Comparison of ENCODE assay signal across 13 mouse cellular contexts in the genomic region with DNA sequence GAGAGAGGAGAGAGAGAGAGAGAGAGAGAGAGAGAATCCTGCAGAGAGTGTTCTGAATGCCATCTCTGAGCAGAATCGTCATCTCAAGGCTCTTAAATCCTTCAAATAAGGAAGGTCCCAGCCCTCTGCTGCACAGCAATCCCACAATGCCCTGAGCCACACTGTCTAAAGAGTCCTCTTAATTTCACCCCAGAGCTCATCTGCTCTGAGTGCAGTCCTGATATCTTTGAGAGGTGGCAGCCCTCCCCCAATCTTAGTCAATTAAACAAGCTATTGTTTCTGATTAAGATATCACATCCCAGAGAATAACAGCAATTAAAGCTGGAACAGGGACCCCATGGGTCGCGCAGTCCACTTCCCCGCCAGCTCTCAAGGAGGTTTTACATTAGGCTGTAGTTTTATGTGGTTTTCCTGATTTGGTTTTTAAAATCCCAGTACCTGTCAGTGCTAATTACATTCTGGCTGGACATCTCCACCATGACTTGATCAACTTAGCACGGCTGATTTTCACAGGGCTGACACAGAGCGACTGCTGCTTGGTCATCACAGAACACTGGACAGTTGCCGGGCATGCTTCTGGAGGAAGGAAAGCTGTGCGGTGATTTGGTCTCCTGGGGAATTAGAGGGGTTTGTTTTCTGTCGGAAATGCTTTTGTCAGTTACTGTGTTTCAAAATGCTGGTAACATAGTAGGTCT.
DNase-seq lines count a peak whose midpoint lies in the region; ATAC-seq lines count a peak whose summit lies in the region.
"Had no signal": no experiment of that assay in that cellular context is flagged by ENCODE, and none has a peak within 500 bp of the region (broad histone marks: within the 10 kb centered on the region; RNA-seq: fewer than 3 reads in every experiment).

No protein-coding gene starts in this region.

- H3K27me3 ChIP-seq in neural tube, embryonic 11.5 days (ENCODE audit: control insufficient read depth, insufficient read depth, low read length) = no peaks in the 10 kb centered on the region
- H3K27me3 ChIP-seq in hindbrain, embryonic 16.5 days (replicated peaks; ENCODE audit: control insufficient read depth, insufficient read depth, low read length) = no peaks in the 10 kb centered on the region

- ATAC-seq in neural tube, embryonic 11.5 days (ENCODE audit: insufficient read depth, low FRiP score, low TSS enrichment) = no peak
- ATAC-seq in hindbrain, embryonic 16.5 days = peak; percentile 24; the same call in 1 of the 2 replicates
- ATAC-seq: forebrain, embryonic 15.5 days had no signal

- intact Hi-C loops in heart, postnatal 25 days (cut with DNase I) = no loop called here

- H3K9me3 ChIP-seq in neural tube, embryonic 11.5 days (ENCODE audit: control insufficient read depth, low read length) = no peaks in the 10 kb centered on the region
- no peaks in the 10 kb centered on the region for H3K9me3 ChIP-seq in hindbrain, embryonic 16.5 days (ENCODE audit: control insufficient read depth, low read length)
- H3K9me3 ChIP-seq: forebrain, embryonic 15.5 days had no signal

- no peaks in the 10 kb centered on the region for H3K36me3 ChIP-seq in neural tube, embryonic 11.5 days (ENCODE audit: control insufficient read depth, insufficient read depth, low read length)
- H3K36me3 ChIP-seq in hindbrain, embryonic 16.5 days (ENCODE audit: control insufficient read depth, insufficient read depth, low read length) = no peaks in the 10 kb centered on the region
- H3K36me3 ChIP-seq: forebrain, embryonic 15.5 days had no signal

- 0 out of 2 replicates have a peak overlapping the region, but pooled peaks have one; percentile 27 for H3K27ac ChIP-seq in neural tube, embryonic 11.5 days (ENCODE audit: low read depth, low read length)
- no peak overlapping the region for H3K27ac ChIP-seq in hindbrain, embryonic 16.5 days (ENCODE audit: low read depth, low read length)
- H3K27ac ChIP-seq: forebrain, embryonic 15.5 days; liver, embryonic 14.5 days had no signal

- 39% methylated on average over 9 of the region's 9 CpGs for WGBS in neural tube, embryonic 11.5 days
- 26% methylated on average over 9 of the region's 9 CpGs for WGBS in hindbrain, embryonic 16.5 days

- no peak overlapping the region for H3K9ac ChIP-seq in neural tube, embryonic 11.5 days (ENCODE audit: low read length)
- no peak overlapping the region for H3K9ac ChIP-seq in hindbrain, embryonic 16.5 days (ENCODE audit: low read depth, low read length)
- H3K9ac ChIP-seq: forebrain, embryonic 15.5 days; liver, embryonic 14.5 days had no signal

- no peak overlapping the region for H3K4me3 ChIP-seq in neural tube, embryonic 11.5 days (ENCODE audit: low read depth, low read length)
- no peak overlapping the region for H3K4me3 ChIP-seq in hindbrain, embryonic 16.5 days (ENCODE audit: low read length)
- H3K4me3 ChIP-seq: forebrain, embryonic 15.5 days had no signal

- no peak overlapping the region for H3K4me2 ChIP-seq in neural tube, embryonic 11.5 days (ENCODE audit: low read depth)
- H3K4me2 ChIP-seq in hindbrain, embryonic 16.5 days (ENCODE audit: low read length) = no peak overlapping the region
- H3K4me2 ChIP-seq: forebrain, embryonic 15.5 days had no signal

- peaks cover 5% of the 10 kb centered on the region; the same call in 1 of the 2 replicates for H3K4me1 ChIP-seq in neural tube, embryonic 11.5 days (ENCODE audit: control insufficient read depth, insufficient read depth, low read length)
- H3K4me1 ChIP-seq in hindbrain, embryonic 16.5 days (ENCODE audit: control insufficient read depth, insufficient read depth, low read depth, low read length) = peaks cover 4% of the 10 kb centered on the region
- H3K4me1 ChIP-seq: forebrain, embryonic 15.5 days had no signal

- DNase-seq in heart, postnatal 4 days = peak; percentile 7
- no peak for DNase-seq in heart, postnatal 25 days (ENCODE audit: low spot score)
- DNase-seq in neural tube, embryonic 11.5 days (ENCODE audit: low spot score) = no peak
- no peak for DNase-seq in neural tube, embryonic 10.5 days (ENCODE audit: extremely low spot score, low spot score)
- no peak for DNase-seq in adrenal gland, postnatal 10 days
- no peak for DNase-seq in spleen, adult 18-20 months
- DNase-seq: adrenal gland, postnatal 36 days; cerebellum, postnatal 36 days; kidney, adult 18-20 months; lung, postnatal 36 days had no signal
